Mouse (Mus musculus) CD4-positive, CD25-positive, alpha-beta regulatory T cell, adult 2 months (primary cell): ENCODE measurements at regions not wholly inside any gene's neighbourhood (a gene's known extent, or its start where the extent isn't known, plus 50 kb on each side); places are given as distances from the start of the nearest gene placed in this dataset.
"Not testable (repeated sequence)": the region's sequence is repeated elsewhere in the genome, so short reads cannot be mapped to it uniquely, and the experiment has no call there.

Experiments used
- DNase-seq: peaks from one replicate; pipeline ENCODE4 v3.0.0-alpha.2; 2012; ENCODE audit warnings: low read depth, low spot score

DNA sequence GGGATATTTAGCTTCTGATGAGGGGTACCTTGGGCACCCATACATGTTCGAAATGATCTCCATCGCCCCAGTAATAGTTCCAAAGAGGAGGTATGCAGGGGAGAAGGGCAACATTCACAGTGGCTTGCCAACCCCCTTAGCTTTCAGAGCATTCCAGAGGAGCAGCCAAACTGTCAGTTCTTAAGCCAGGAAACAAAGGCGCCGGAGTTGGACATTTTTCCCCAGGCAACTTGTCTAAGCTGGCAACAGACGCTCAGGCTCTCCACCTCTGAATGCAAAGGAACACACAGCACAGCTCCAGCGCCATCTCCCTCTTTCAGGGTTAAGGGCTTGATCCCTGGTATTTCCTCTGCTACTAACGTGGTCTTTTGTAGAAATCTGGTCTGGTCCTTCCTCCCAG lies 169.2 kb upstream of the Kit start:
- DNase-seq, result no peak

DNA sequence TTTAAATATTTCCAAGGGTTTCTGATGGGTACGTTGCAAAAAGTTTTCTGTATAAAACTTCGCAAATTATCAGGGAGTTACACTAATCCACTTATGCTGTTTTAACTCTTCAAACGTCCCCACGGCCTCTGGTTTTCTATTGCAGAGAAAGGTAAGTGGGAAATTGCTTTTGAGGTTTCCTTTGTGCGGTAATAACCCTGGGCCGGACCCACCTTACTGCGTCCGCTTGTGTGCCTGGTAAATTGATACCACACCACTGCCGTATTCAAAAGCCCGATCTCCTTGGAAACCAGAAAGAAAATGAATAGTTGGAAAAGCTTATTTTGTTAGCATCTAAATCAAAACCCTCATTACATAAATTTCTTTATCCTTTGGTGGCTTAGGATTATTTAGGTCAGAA lies 167.0 kb upstream of the Kit start:
- DNase-seq, result no peak

DNA sequence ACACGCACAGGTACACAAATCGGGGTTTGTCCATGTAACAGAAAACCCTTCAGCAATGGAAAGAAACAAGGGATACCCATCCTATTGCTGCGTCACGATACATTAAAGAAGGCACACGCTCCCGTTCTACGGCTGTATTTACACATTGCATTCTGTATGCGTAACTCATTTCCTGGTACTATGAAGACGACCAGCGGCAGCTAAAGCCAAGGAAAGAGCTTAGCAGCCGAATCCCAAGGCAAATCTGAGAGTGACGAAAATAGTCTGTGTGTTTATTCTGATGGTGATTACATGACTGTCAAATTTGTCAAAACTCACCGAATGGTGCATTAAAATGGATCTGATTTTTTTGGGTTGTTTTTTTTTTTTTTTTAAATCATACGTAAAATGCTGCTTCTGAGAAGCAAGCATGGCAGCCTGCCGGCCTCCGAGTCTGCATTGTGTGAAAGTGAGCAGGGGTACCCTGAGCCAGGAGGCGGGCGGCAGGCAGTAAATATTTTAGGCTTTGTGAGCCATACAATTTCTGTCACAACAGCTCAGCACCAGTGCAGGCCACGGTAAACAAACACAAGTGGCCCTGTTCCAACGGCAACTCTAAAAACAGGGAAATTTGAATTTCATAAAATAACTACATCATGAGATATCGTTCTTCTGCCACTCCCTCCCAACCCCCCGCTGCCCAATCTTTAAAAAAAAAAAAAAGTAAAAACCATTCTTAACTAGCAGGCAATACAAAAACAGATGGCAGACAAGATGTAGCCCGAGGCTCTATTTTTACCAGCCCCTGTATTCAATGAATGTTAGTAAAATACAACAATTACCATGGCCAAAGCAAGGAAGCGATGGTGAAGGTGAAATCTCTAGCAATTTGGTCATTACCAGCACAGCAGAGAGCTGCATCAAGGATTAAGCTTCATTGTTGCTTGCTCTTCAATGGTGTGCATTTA lies 164.2 kb upstream of the Kit start:
- no peak for DNase-seq

DNA sequence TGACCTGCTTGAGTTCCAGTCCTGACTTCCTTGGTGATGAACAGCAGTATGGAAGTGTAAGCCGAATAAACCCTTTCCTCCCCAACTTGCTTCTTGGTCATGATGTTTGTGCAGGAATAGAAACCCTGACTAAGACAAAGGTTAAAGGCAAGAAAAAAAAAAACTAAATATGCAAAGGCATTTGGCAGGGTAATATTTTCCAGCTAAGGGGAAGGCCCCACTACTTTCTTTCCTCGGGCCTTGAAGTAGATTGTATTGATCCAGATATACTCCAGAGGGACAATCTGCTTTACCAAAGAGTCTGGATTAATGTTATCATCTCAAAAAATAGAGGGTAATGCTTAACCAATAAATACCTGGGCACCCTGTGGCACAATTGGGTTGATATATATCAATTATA lies 155.4 kb upstream of the Kit start:
- not testable (repeated sequence) for DNase-seq

DNA sequence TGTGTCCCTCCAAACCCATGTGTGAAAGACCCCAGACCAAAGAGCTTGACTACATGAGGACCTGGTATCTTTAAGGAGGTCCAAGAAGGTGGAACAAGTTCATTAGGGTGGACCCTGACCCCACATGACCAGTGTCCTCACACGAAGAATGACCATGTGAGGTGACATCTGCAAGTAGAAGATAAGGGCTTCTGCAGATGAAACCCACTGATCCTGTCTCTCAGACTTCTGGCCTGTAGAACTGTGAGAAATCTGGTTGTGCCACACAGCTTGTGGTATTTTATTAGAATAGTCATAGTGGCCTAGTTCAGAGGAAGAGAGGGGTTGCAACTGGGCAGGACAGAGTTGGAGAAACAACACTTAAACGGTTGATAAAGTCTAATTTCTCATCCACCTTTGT lies 141.8 kb upstream of the Kit start:
- DNase-seq, result no peak

DNA sequence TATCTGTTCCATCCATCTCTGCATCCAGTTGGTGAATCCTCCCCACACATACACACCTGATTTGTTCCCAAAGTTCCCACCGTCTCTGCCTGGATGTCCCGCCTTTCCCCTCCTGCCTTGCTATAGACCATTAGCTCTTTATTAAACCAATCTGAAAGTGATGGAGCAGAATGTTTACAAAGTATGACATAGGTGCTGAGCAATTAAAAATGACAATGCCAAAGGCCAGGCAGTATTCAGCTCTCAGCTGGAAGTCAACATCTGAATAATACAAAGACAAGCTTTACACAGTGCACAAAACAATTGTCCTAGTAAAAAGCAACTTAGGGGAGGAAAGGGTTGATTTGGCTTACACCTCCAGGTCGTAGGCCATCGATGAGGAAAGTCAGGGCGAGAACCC lies 136.8 kb upstream of the Kit start:
- DNase-seq, result no peak

DNA sequence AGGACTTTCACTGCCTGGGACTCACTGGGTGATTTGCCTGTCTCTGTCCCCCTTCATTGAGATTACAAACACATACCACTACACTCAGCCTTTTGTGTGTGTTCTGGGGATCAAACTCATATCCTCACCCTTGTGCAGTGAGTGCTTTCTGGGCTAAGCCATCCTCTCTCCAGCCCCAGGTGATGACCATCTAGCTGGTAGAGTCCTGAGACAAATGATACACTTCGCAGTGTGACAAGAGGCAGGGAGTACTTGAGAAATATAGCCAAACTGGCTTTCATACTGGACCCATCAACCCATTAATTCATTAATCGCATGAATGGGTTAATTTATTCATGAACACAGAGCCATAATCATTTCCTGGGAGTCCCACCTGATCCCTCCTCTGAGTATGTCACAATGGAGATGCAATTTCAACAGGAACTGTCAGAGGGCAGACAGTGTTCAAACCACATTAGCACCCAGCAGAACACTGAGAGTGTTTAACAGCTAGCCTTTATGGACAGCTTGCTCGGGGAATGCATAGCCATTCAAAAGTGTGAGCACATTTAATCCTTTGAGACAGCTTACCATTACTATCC lies 130.6 kb upstream of the Kit start:
- DNase-seq, result no peak

DNA sequence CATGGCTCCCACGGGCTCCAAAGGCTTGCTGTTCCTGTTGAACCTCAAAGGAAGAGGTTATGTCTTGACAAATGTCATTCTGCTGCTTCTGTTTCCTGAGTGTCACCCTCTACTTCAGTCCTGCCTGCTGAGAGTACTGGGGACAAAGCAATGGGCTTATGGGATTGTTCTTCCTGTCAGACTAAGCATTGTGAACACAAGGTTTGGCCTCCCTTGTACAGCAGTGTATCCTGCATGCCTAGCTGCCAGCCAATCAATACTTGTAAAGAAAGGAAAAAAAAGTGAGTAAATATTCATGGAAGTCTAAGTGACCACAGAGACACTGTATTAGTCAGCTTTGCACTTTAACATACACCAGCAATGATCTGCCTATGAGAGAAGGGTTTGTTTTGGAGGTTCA lies 128.3 kb upstream of the Kit start:
- DNase-seq, result no peak

DNA sequence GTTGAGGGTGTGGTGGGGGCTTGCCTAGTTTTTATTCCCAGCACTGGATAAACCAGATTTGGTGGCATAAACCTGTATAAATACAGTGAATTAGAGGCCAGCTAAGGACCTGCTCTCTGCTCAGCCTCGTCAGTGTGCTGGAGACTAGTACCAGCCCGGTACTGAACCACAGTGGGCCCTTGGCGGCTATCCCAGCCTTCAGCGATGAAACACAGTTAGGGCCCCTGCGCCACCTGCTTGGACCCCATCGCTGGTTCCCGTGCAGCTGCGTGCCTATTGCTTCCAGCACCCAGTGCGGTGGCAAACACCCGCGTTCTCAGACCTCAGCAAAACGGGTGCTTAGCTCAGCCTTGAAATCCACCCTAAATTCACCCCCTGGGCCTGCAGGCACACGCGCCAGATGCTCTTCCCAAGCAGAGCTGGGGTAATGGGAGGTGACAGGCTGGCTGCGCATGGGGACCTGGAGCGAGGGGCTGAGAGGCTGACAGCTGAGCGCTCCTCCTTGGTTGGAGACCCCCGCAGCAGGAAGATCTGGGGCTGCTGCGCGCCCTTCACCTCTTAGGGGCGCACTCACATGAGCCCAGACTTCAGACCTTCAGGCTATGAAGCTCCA lies 124.7 kb upstream of the Kit start:
- DNase-seq, result no peak

DNA sequence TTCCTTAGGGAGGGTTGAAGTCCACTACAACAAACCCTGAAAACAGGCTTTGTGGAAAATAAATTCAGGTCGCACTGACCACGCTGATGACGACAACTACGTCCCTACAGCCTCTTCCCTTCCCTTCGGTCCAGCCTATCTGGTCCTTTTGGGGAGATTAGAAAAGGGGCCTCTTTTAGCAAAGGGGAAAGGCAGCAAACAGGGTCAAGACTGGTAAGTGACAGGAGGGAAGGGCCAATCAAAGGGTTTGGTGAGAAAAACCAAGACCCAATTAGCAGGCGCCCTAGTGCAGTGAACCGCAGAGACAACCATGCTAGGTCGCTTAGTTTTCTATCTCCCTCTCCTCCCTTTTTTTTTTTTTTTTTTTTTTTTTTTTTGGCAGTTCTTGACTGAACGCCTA lies 124.2 kb upstream of the Kit start:
- DNase-seq, result no peak

DNA sequence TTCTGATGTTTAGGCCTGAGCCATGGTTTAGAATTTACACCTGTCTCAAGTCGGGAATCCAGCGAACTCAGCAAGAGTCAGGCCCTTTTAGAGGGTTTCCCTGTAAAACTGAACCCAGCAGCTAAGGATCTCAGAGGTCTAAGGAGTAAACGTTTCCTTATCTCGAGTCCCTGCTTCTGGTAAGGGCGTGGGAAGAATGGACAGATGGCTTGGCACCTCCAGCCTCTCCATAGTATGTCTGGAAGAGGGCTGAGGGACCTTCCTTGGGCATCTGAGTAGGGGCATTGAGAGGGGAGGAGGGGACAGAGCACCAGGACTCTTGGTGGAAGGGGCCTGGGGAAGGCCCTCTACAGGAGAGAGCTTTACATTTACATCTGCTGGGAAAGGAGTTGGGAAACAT lies 123.6 kb upstream of the Kit start:
- no peak for DNase-seq

DNA sequence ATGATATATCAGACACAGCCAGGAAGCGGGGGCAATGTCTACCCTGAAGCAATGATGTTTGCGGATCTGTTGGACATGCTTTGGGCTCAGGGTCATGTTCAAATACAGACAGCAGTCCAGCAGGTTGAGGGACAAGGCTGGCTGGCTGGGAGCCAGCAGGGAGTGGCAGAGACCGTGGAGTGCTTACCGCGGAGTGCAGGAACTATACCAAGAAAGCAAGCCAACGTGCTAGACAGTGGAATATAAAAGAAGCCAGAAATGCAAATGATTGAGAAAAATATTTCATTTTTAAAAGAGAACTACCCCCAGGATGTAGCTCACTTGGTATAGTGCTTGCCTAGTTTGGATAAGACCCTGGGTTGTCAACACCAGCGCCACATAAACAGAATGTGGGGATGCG lies 123.0 kb upstream of the Kit start:
- DNase-seq, result no peak

DNA sequence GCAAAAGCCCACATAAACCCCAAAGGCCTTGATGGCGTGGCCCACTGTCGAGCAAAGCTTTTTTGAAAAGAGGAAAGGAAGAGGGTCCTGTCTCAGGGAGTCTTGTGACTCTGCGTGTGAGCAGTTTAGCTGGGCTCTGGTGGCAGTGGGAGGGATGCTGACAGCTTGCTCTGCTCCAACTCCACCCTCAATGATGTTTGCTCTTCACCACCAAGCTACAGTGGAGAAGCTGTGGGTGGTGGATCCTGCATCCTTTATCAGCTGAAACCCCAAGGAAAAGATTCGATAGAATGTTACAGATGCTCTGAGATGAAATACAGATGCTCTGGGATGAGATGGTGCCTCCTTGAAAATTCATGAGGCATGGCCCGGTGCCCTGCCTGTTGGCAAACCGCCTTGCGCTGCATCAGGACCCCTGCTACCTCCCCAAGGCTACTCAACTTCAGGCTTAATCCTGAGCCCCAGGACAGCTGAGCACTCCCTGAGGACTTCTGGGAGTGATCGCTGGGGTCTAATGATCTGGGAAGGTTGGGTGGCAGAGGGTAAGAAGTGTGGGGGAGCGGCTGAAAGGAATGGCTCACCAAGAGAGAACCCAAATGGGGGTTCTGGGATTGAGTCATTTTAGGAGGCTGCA lies 120.8 kb upstream of the Kit start:
- DNase-seq, result no peak

DNA sequence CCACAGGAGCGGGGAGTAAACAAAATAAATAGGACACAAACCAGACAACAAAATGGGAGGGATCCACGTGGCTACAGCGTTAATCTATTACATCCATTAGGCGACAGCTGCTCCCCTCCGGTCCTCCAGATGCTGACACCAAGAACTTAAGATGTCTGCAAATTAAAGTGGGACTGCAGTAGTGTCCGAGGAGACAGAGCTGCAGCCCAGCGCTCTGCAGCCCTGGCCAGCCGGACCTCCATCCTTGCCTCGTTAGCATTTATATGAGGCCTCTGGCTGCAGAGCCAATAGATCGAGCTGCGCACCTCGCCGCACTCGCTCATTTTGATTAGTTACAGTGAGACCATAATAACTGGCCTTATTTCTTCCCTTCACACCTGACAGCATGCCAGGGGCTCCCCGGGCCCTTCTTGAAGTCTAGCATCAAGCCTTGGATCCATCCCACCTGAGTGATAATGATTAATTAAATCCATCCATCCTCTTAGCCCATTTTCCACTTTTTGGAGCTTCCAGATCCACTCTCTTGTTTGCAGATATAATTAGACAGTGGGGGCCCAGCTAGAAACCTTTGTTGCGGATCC lies 119.7 kb upstream of the Kit start:
- DNase-seq, result no peak

DNA sequence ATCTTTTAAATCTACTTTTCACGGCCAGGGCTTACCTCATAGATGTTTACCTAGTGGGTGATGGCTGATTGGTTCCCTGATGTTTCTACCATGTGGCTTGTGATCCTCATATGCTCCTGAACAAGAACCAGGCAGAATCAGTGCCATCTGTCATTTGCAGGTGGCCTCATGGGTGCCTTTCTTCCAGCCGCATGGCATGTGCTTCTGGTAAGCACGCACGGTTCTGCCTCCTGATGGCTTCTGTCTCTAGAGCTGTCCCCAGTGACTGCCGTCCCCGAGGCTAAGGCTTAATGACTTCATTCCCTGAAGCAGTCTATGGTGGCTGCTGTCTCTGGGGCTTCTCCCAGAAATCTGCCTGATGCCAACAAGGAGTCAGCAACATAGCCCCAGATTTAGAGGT lies 117.3 kb upstream of the Kit start:
- no peak for DNase-seq

DNA sequence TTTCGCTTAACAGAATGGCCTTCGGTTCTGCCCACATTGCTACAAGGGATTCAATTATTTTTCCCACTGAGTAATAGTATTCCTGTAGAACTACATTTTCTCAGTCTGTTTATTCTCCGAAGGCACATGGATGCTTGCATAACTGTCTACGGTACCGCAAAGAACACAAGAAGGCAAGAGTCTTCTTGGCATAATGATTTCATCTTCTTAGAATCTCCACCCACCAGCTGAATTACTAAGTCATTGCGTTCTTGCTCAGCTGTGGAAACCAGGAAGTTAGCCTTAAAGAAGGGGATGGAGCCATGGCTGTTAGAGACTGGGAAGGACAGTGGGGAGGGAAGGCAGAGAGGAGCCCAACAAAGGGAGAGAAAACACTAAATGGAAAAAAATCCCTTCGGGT lies 116.4 kb upstream of the Kit start:
- no peak for DNase-seq

DNA sequence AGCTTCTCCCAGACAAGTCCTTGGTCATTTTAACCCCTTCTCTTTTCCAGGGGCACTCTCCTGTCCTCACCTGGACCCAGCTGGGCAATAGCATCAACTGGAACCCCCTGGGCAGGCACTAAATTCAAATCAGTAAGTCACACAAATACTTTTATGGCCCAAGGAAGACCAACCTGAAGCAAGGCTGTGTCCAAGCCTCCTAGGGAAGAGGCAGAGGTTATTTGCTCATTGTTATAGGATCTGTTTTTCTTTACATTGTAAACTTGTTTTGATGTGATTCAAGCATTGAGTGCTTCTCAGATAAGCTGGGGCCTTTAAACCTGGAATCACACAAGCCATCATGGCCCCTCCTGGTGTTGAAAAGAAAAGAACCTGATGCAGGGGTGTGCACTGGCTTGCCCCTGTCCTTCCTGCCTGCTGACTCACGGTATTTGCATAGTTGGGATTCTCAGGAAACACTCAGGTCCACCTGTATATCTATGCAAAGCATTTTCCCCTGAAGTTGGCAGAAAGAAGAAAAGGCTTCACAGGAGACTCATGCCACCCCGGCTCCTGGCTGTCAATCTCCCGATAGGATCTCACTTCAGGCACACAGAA lies 114.9 kb upstream of the Kit start:
- no peak for DNase-seq

DNA sequence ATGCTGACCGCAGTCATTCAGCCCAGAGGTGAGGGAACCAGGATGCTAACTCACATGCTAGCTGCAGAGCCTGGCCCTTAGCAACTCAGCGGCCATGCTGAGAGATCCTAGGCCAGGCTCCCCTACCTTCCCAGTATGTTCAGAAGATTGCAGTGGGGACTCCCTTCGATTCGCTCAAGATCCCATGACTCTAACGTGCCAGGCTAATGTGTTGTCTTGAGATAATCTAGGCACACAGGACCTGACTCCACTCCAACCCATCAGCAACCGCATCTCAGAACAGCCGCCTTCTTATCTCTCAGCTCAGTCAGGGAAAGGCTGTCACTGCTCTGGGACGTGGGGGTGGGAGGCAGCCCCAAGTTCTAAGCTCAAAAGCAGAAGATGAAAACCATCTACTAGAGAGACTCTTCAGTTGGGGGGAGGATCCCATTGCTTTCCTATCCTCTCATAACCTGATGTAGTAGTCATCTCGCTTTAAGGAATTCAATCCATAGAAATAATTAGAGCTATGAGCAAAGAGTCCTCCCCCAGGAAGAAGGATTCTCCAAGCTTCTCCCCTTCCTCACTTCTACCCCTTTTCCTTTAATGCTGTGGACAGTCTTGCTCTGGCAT lies 114.2 kb upstream of the Kit start:
- DNase-seq, result no peak

DNA sequence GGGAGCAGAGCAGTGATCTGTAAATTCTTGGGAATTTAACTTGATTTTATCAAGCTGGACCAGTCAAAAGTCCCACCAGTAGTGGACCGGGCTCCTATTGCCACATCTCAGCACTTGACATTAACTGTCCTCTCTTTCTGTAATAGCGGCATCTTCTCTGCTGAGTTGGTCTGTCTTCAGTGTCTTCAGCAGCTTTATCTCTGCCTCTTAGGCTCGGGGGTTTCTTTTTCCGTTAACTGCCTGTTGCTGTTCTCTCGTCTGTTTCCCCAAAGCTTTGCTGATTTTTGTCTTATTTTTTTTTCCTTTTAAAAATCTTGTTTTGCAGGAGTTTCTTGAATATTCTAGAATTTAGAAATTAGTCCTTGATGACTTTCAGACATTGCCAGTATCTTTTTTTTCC lies 113.3 kb upstream of the Kit start:
- DNase-seq, result no peak

DNA sequence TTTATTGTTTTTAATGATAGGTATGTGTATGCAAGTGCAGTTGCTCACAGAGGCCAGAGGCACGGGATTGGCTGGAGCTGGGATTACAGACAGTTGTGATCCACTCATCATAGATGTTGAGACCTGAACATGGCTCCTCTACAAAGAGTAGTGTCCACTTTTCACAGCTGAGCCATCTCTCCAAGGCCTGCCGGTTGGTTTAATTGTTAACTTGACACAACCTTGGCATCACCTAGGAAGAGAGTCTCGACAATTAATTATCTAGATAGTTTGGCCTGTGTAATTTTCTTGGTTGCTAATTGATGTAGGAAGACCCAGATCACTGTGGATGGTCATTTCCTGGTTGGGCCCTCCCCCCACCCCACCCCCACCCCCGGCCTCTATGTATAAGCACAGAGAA lies 111.1 kb upstream of the Kit start:
- no peak for DNase-seq

DNA sequence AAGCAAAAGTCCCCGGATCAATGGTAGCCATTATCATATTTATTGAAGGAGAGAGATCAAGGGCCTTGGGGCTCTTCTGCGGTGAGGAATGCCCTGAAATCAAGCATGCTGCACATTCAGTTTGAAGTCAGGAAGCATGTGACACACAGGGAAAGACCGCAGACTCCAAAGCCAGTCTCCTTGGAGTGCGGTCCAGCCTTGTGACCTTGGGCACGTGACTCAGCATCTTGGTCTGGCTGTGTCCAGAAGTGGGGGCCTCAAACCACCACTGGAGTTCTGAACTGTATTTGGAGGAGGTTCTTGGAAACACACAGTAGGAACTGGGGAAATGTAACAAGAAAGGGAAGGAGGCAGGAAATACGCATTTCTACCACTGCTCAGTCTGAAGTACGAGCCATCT lies 109.0 kb upstream of the Kit start:
- DNase-seq, result no peak
